Mouse (Mus musculus) adrenal gland, adult 8-10 months (tissue): ENCODE measurements around the gene Vac14. TPM values are rescaled to one million over a fixed set of nuclear protein-coding genes. Genes with fewer than 3 reads are reported as not detected.

Experiments
- DNase-seq: peaks from one replicate; pipeline ENCODE4 v3.0.0; 2022
- total RNA-seq, 4 experiments: library from RNA; stranded (reverse); gene quantifications; 2 replicates each; pipeline ENCODE4 v1.2.4; 2022

Vac14 gene
- total RNA-seq, 4 experiments from 2014 or later = 30.9 to 34.8 (median 33.2) TPM

GRCm38 (mm10) chr8:110694226-110694625, 75.8 kb downstream of the Vac14 start:
- no peak for DNase-seq

GRCm38 (mm10) chr8:110694826-110695225, 76.4 kb downstream of the Vac14 start:
- DNase-seq = no peak

GRCm38 (mm10) chr8:110695431-110695830, 77.0 kb downstream of the Vac14 start:
- DNase-seq = no peak

GRCm38 (mm10) chr8:110696051-110696450, 77.7 kb downstream of the Vac14 start:
- DNase-seq = no peak

GRCm38 (mm10) chr8:110697571-110697970, 79.2 kb downstream of the Vac14 start:
- DNase-seq = no peak

GRCm38 (mm10) chr8:110698098-110698497, 79.7 kb downstream of the Vac14 start:
- DNase-seq = no peak

GRCm38 (mm10) chr8:110699501-110699900, 81.1 kb downstream of the Vac14 start:
- no peak for DNase-seq

GRCm38 (mm10) chr8:110700561-110700960, 82.2 kb downstream of the Vac14 start:
- no peak for DNase-seq

GRCm38 (mm10) chr8:110702636-110703459, 84.5 kb downstream of the Vac14 start:
- DNase-seq = no peak

GRCm38 (mm10) chr8:110703460-110704061, 85.2 kb downstream of the Vac14 start:
- DNase-seq = no peak

- DNase-seq = no peak
These were observed 85.7 kb downstream of the Vac14 start for GRCm38 (mm10) chr8:110704103-110704502.

- no peak for DNase-seq
These were observed 87.3 kb downstream of the Vac14 start for GRCm38 (mm10) chr8:110705391-110706287.

- no peak for DNase-seq
These were observed 88.0 kb downstream of the Vac14 start for GRCm38 (mm10) chr8:110706288-110706870.

GRCm38 (mm10) chr8:110708429-110708828, 90.0 kb downstream of the Vac14 start:
- DNase-seq = no peak

- no peak for DNase-seq
These were observed 92.2 kb downstream of the Vac14 start for GRCm38 (mm10) chr8:110710593-110710992.

- DNase-seq = no peak
These were observed 93.0 kb downstream of the Vac14 start for GRCm38 (mm10) chr8:110711271-110711934.

GRCm38 (mm10) chr8:110713073-110713472, 94.7 kb downstream of the Vac14 start:
- DNase-seq = no peak

GRCm38 (mm10) chr8:110714827-110715519, 96.6 kb downstream of the Vac14 start:
- DNase-seq = no peak

GRCm38 (mm10) chr8:110716075-110716474, 97.7 kb downstream of the Vac14 start:
- DNase-seq = peak; percentile 87

GRCm38 (mm10) chr8:110717131-110717530, 98.7 kb downstream of the Vac14 start:
- no peak for DNase-seq
